Mouse (Mus musculus): ENCODE measurements around the gene Ccnd3. TPM values are rescaled to one million over a fixed set of nuclear protein-coding genes. Genes with fewer than 3 reads are reported as not detected.

The Ccnd3 gene
- polyA plus RNA-seq (2016; fragmentation: Nextera tagmentation; extraction: Ambion mirVana): 355 and 362 TPM in 2 replicates

- no peak for ATAC-seq (ENCODE audit: insufficient number of reproducible peaks, insufficient read depth, low FRiP score, low TSS enrichment)
- Histone ChIP-seq H3K4me2 (replicated peaks) (peak within 1 kb of the TSS; percentile 64), H3K36me3 (no peaks in the 10 kb centered on the region), H3K4me1 (peaks cover 48% of the 10 kb centered on the region), H3K9me3 (no peaks in the 10 kb centered on the region), H3K27me3 (no peaks in the 10 kb centered on the region), H3K9ac (peak within 1 kb of the TSS; percentile 48), H3K27ac (peak within 1 kb of the TSS; percentile 55; the same call in 1 of the 2 replicates), H3K4me3 (peak within 1 kb of the TSS; percentile 34)
- WGBS: 2% methylated on average over 22 of the region's 22 CpGs
Observed at GRCm38 (mm10) chr17:47504941-47505346, at the start of gene Ccnd3. Ccnd3 (plus strand) TSS chr17:47505051.

DNA sequence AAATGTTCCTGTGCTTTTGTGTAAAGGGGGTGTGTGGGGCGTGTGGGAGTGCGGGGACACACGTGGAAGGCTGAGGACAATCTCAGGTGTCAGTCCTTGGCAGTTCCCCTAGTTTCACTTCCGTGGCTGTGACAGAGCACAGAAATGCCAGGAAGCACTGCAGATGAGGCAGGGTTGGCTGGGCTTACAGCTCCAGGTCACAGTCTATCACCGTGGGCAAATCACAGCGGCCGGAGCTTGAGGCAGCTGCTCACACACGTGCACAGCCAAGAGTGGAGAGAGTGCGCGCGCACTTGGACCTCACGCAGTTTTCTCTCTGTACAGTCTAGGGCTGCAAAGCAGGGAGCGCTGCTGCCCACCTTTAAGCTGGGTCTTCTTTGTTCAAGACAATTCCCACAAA is 46.5 kb upstream of the Ccnd3 start:
- no peak overlapping the region for H3K9ac ChIP-seq
- H3K4me2 ChIP-seq (replicated peaks): no peak overlapping the region
- H3K27ac ChIP-seq: no peak overlapping the region
- H3K4me3 ChIP-seq: no peak overlapping the region
- H3K4me1 ChIP-seq: 0 out of 2 replicates have a peak, but pooled peaks cover 4% of the 10 kb centered on the region
- 80% methylated on average over 13 of the region's 13 CpGs for WGBS
- no peaks in the 10 kb centered on the region for H3K9me3 ChIP-seq
- ATAC-seq (ENCODE audit: insufficient number of reproducible peaks, insufficient read depth, low FRiP score, low TSS enrichment): no peak
- H3K36me3 ChIP-seq: no peaks in the 10 kb centered on the region
- H3K27me3 ChIP-seq: 0 out of 2 replicates have a peak, but pooled peaks cover 7% of the 10 kb centered on the region

- 0 out of 2 replicates have a peak, but pooled peaks cover 7% of the 10 kb centered on the region for H3K27me3 ChIP-seq
- H3K4me2 ChIP-seq (replicated peaks): no peak overlapping the region
- no peak overlapping the region for H3K9ac ChIP-seq
- ATAC-seq (ENCODE audit: insufficient number of reproducible peaks, insufficient read depth, low FRiP score, low TSS enrichment): no peak
- H3K4me1 ChIP-seq: 0 out of 2 replicates have a peak, but pooled peaks cover 4% of the 10 kb centered on the region
- no peaks in the 10 kb centered on the region for H3K36me3 ChIP-seq
- H3K9me3 ChIP-seq: no peaks in the 10 kb centered on the region
- H3K27ac ChIP-seq: no peak overlapping the region
- no peak overlapping the region for H3K4me3 ChIP-seq
- WGBS: 88% methylated on average over 2 of the region's 2 CpGs
Observed at GRCm38 (mm10) chr17:47458936-47459335, 45.9 kb upstream of the Ccnd3 start.

DNA sequence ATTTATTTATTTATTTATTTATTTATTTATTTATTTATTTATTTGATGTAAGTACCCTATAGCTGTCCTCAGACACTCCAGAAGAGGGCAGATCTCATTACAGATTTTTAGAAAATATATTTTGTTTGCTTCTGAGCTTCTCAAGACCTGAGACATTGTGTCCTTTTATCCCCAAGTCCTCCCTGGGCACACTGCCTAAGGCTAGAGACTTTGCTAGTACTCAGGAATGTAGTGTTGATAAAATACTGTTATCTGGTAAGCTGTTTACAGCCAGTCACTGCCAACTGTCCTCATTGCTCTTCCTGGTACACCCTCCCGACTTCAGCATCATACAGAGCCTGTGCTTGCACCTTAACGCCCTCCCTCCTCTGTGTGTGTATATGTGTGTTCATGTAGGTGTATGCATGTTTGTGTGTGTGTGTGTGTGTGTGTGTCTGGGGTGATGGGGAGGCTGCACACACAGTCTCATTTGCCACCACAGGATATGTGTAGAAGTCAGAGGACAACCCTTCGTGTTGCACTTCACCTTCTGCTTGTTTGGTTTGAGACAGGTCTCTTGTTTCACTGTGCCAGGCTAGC is 45.4 kb upstream of the Ccnd3 start:
- Histone ChIP-seq H3K4me3 (no peak overlapping the region), H3K27me3 (0 out of 2 replicates have a peak, but pooled peaks cover 7% of the 10 kb centered on the region), H3K36me3 (no peaks in the 10 kb centered on the region), H3K4me2 (replicated peaks) (no peak overlapping the region), H3K9ac (no peak overlapping the region), H3K27ac (no peak overlapping the region), H3K4me1 (0 out of 2 replicates have a peak, but pooled peaks cover 4% of the 10 kb centered on the region), H3K9me3 (no peaks in the 10 kb centered on the region)
- 81% methylated on average over 3 of the region's 3 CpGs for WGBS
- ATAC-seq (ENCODE audit: insufficient number of reproducible peaks, insufficient read depth, low FRiP score, low TSS enrichment): no peak

GRCm38 (mm10) chr17:47461688-47462087 is 43.2 kb upstream of the Ccnd3 start:
- Histone ChIP-seq H3K4me3 (no peak overlapping the region), H3K36me3 (no peaks in the 10 kb centered on the region), H3K9me3 (no peaks in the 10 kb centered on the region), H3K9ac (no peak overlapping the region), H3K4me1 (peaks cover 20% of the 10 kb centered on the region), H3K4me2 (replicated peaks) (no peak overlapping the region), H3K27ac (no peak overlapping the region), H3K27me3 (peaks cover 10% of the 10 kb centered on the region)
- no peak for ATAC-seq (ENCODE audit: insufficient number of reproducible peaks, insufficient read depth, low FRiP score, low TSS enrichment)
- WGBS: 72% methylated on average over 3 of the region's 3 CpGs

DNA sequence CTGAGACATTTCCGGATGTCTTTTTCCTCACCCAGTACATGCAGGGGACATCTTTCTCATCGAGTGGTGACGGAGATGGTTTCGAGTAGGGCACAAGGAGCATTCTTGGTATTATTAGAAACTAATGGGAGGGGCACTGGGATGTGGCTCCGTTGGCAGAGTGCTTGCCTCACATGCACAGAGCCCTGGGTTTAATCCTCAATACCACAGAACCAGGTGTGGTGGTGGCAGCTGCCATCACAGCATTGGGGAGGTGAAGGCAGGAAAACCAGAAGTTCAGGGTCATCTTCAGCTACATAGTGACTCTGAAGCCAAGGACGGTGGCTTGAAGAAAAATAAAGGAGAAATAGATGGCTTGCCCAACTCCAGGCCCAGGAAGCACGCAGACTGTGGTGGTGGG is 42.6 kb upstream of the Ccnd3 start:
- Histone ChIP-seq H3K36me3 (no peaks in the 10 kb centered on the region), H3K9ac (no peak overlapping the region), H3K27ac (no peak overlapping the region), H3K27me3 (peaks cover 15% of the 10 kb centered on the region), H3K4me3 (no peak overlapping the region), H3K4me2 (replicated peaks) (no peak overlapping the region), H3K4me1 (peaks cover 20% of the 10 kb centered on the region), H3K9me3 (no peaks in the 10 kb centered on the region)
- no peak for ATAC-seq (ENCODE audit: insufficient number of reproducible peaks, insufficient read depth, low FRiP score, low TSS enrichment)
- WGBS: 73% methylated on average over 7 of the region's 7 CpGs

- Histone ChIP-seq H3K9ac (no peak overlapping the region), H3K27ac (no peak overlapping the region), H3K27me3 (peaks cover 22% of the 10 kb centered on the region), H3K36me3 (no peaks in the 10 kb centered on the region), H3K4me2 (replicated peaks) (no peak overlapping the region), H3K9me3 (no peaks in the 10 kb centered on the region), H3K4me1 (peaks cover 20% of the 10 kb centered on the region), H3K4me3 (no peak overlapping the region)
- no peak for ATAC-seq (ENCODE audit: insufficient number of reproducible peaks, insufficient read depth, low FRiP score, low TSS enrichment)
- 47% methylated on average over 9 of the region's 9 CpGs for WGBS
Observed at GRCm38 (mm10) chr17:47462728-47463388, 42.0 kb upstream of the Ccnd3 start.

DNA sequence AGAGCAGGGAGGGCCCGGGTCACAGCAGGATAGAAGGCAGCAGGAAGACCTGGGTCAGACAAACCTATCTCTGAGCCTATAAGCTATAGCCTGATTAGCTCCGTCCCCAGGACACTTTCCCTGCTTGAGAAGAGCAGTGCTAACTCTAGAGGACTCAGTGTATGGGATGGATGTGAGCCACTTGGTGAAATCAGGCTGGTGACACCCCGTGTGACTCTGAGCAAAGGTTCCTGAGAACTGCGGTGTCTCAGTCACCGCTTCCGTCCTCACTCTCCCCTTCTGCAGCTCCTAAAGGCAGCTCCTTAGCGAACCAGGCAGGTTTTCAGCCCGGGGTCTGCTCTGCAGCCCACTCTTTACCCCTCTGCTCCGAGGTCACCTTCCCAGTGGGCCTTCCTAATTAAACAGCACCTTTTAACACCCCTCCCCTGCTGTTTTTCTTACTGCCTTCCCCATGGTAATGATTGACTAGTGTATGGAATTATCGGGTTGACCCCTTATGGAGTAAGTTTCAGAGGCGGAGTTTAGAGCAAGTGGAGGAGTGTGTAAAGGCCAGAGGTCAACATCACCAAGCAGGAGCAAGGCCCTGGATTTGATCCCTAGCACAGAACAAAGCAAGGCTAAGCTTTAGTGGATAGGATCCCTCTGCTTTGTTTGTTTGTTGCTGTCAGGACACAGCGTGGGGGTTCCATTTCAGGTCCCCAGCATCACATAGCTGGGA is 40.4 kb upstream of the Ccnd3 start:
- Histone ChIP-seq H3K9ac (no peak overlapping the region), H3K4me2 (replicated peaks) (no peak overlapping the region), H3K4me1 (peaks cover 26% of the 10 kb centered on the region), H3K27ac (no peak overlapping the region), H3K27me3 (peaks cover 37% of the 10 kb centered on the region), H3K36me3 (no peaks in the 10 kb centered on the region), H3K4me3 (no peak overlapping the region), H3K9me3 (no peaks in the 10 kb centered on the region)
- WGBS: 52% methylated on average over 12 of the region's 12 CpGs
- ATAC-seq (ENCODE audit: insufficient number of reproducible peaks, insufficient read depth, low FRiP score, low TSS enrichment): no peak

GRCm38 (mm10) chr17:47465016-47465415 is 39.8 kb upstream of the Ccnd3 start:
- H3K4me3 ChIP-seq: no peak overlapping the region
- H3K4me1 ChIP-seq: peaks cover 26% of the 10 kb centered on the region
- peaks cover 40% of the 10 kb centered on the region for H3K27me3 ChIP-seq
- no peak overlapping the region for H3K4me2 ChIP-seq (replicated peaks)
- no peak overlapping the region for H3K9ac ChIP-seq
- ATAC-seq (ENCODE audit: insufficient number of reproducible peaks, insufficient read depth, low FRiP score, low TSS enrichment): no peak
- H3K9me3 ChIP-seq: no peaks in the 10 kb centered on the region
- no peaks in the 10 kb centered on the region for H3K36me3 ChIP-seq
- H3K27ac ChIP-seq: no peak overlapping the region
- WGBS: 80% methylated on average over 11 of the region's 11 CpGs

DNA sequence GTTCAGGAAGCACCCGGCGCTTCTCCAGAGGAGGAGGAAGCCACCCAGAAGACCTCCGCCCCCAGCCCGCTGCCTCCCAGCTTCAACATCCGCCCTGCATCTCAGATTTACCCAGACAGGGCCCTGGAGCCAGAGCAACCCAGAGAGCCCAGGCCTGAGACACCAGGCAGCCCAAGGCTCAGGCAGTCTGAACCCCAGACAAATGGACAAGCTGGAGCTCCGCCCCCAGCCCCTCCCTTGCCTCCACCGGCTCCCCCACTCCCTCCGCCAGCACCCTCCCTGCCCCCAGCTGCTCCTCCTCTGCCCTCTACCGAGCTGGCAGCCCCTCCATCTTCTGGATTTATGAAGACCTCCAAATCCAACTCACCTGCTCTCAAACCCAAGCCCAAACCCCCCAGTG is 38.6 kb upstream of the Ccnd3 start:
- 28% methylated on average over 9 of the region's 9 CpGs for WGBS
- H3K9ac ChIP-seq: no peak overlapping the region
- H3K36me3 ChIP-seq: no peaks in the 10 kb centered on the region
- H3K27ac ChIP-seq: no peak overlapping the region
- no peak overlapping the region for H3K4me3 ChIP-seq
- H3K4me1 ChIP-seq: peaks cover 26% of the 10 kb centered on the region
- H3K27me3 ChIP-seq: peaks cover 34% of the 10 kb centered on the region
- ATAC-seq (ENCODE audit: insufficient number of reproducible peaks, insufficient read depth, low FRiP score, low TSS enrichment): no peak
- H3K4me2 ChIP-seq (replicated peaks): peak overlapping the region; percentile 21; the same call in 1 of the 2 replicates
- no peaks in the 10 kb centered on the region for H3K9me3 ChIP-seq

GRCm38 (mm10) chr17:47467659-47468058 is 37.2 kb upstream of the Ccnd3 start:
- Histone ChIP-seq H3K27ac (no peak overlapping the region), H3K36me3 (no peaks in the 10 kb centered on the region), H3K9me3 (no peaks in the 10 kb centered on the region), H3K4me1 (peaks cover 23% of the 10 kb centered on the region), H3K4me3 (no peak overlapping the region), H3K27me3 (peaks cover 34% of the 10 kb centered on the region), H3K9ac (no peak overlapping the region), H3K4me2 (replicated peaks) (no peak overlapping the region)
- 59% methylated on average over 11 of the region's 11 CpGs for WGBS
- ATAC-seq (ENCODE audit: insufficient number of reproducible peaks, insufficient read depth, low FRiP score, low TSS enrichment): no peak

DNA sequence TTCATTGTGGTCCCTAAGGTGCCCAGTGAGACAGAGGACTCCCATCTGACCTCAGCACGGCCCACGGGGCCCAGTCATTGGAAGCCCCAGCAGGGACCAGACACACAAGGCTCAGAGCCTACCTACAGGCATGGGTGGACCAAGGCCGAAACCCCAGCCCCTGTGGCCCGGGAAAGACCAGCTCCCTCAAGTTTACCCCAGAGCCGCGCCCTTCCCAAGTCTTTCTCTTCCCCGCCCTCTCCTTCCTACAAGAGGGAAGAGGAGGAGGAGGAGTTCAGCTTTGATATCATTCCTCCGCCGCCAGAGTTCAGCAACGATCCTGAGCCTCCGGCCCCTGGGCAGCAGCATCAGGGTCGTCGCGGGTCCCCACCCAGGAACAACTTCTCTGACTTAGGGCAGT is 36.8 kb upstream of the Ccnd3 start:
- H3K36me3 ChIP-seq: no peaks in the 10 kb centered on the region
- ATAC-seq (ENCODE audit: insufficient number of reproducible peaks, insufficient read depth, low FRiP score, low TSS enrichment): no peak
- H3K27ac ChIP-seq: no peak overlapping the region
- H3K4me1 ChIP-seq: peaks cover 22% of the 10 kb centered on the region
- no peaks in the 10 kb centered on the region for H3K9me3 ChIP-seq
- H3K9ac ChIP-seq: no peak overlapping the region
- H3K4me3 ChIP-seq: peak overlapping the region; percentile 18
- H3K4me2 ChIP-seq (replicated peaks): peak overlapping the region; percentile 40
- 16% methylated on average over 14 of the region's 14 CpGs for WGBS
- peaks cover 34% of the 10 kb centered on the region for H3K27me3 ChIP-seq

Data from embryonic facial prominence, embryonic 12.5 days (tissue).